Mouse (Mus musculus) myocyte (in vitro differentiated cells): ENCODE measurements around the gene Spred2.

Experiments
- CEBPB ChIP-seq: IDR thresholded peaks from 2 replicates; pipeline ENCODE4 v1.6.1; 2011; ENCODE audit warnings: mild to moderate bottlenecking, moderate library complexity; ENCODE audit not compliant: poor library complexity, insufficient read depth, severe bottlenecking
- E2F4 ChIP-seq: IDR thresholded peaks from one replicate; pipeline ENCODE4 v1.6.1; 2011; ENCODE audit warnings: mild to moderate bottlenecking, control low read depth, moderate library complexity; ENCODE audit not compliant: insufficient read depth
- MAX ChIP-seq: IDR thresholded peaks from one replicate; pipeline ENCODE4 v1.6.1; 2011; ENCODE audit warnings: low read depth, mild to moderate bottlenecking, control low read depth
- MYOD1 ChIP-seq, 3 experiments: IDR thresholded peaks; one replicate each; pipeline ENCODE4 v1.6.1; 2011; ENCODE audit warnings: control low read depth in 2 of 3, low read depth in 2 of 3, mild to moderate bottlenecking in 2 of 3, moderate library complexity in 1 of 3; ENCODE audit not compliant: insufficient read length in 2 of 3, control insufficient read depth in 1 of 3
- MYOG ChIP-seq, 3 experiments: IDR thresholded peaks; one replicate each; pipeline ENCODE4 v1.6.1; 2011; ENCODE audit warnings: control low read depth in 2 of 3, low read depth in 2 of 3, mild to moderate bottlenecking in 2 of 3; ENCODE audit not compliant: insufficient read length in 2 of 3, control insufficient read depth in 1 of 3, insufficient read depth in 1 of 3
- POLR2A ChIP-seq: IDR thresholded peaks from one replicate; pipeline ENCODE4 v1.6.1; 2011; ENCODE audit warnings: low read depth, mild to moderate bottlenecking, control low read depth, moderate library complexity; ENCODE audit not compliant: insufficient read length
- REST ChIP-seq: IDR thresholded peaks from one replicate; pipeline ENCODE4 v1.6.1; 2011; ENCODE audit warnings: mild to moderate bottlenecking, control low read depth, moderate library complexity; ENCODE audit not compliant: insufficient read depth, insufficient read length
- SRF ChIP-seq: IDR thresholded peaks from one replicate; pipeline ENCODE4 v1.6.1; 2011; ENCODE audit warnings: low read depth; ENCODE audit not compliant: control insufficient read depth, insufficient read length
- TCF12 ChIP-seq: IDR thresholded peaks from one replicate; pipeline ENCODE4 v1.6.1; 2011; ENCODE audit warnings: mild to moderate bottlenecking, control low read depth; ENCODE audit not compliant: poor library complexity, insufficient read depth, severe bottlenecking
- TCF3 ChIP-seq: IDR thresholded peaks from one replicate; pipeline ENCODE4 v1.6.1; 2011; ENCODE audit warnings: low read depth, control low read depth; ENCODE audit not compliant: insufficient read length
- USF1 ChIP-seq: IDR thresholded peaks from one replicate; pipeline ENCODE4 v1.6.1; 2011; ENCODE audit warnings: low read depth, mild to moderate bottlenecking, control low read depth, moderate library complexity

- TF ChIP-seq POLR2A (no peak), CEBPB (no peak), MAX (no peak), USF1 (no peak), SRF (no peak), MYOG (IDR thresholded peaks at IDR 0.05; ENCODE audit: control insufficient read depth in 1 of 3, insufficient read depth in 1 of 3, insufficient read length in 2 of 3, low read depth in 2 of 3) (no peak), TCF12 (no peak), REST (no peak), MYOD1 (IDR thresholded peaks at IDR 0.05; ENCODE audit: control insufficient read depth in 1 of 3, insufficient read length in 2 of 3, low read depth in 2 of 3) (no peak), TCF3 (no peak), E2F4 (no peak)
Measured at GRCm38 (mm10) chr11:19875964-19876363, 48.2 kb upstream of the Spred2 start.
